Mouse (Mus musculus) heart, postnatal 14 days (tissue): ENCODE measurements around the gene Mib2. TPM values are rescaled to one million over a fixed set of nuclear protein-coding genes. Genes with fewer than 3 reads are reported as not detected.
"Not testable (repeated sequence)": the region's sequence is repeated elsewhere in the genome, so short reads cannot be mapped to it uniquely, and the experiment has no call there.

ENCODE experiments used
- DNase-seq, 2 experiments: peaks; one replicate each; pipeline ENCODE4 v3.0.0; 2021 to 2022
- intact Hi-C: fragments of 180-260 bp; cut with DNase I; formaldehyde crosslinking; loops from one replicate; pipeline ENCODE4 v1.15.1; 2025
- total RNA-seq, 2 experiments: library from RNA; stranded (reverse); gene quantifications; 2 replicates each; pipeline ENCODE4 v1.2.3; 2021

Mib2 gene
- total RNA-seq, 2 experiments from 2014 or later, result 22.4 to 24.9 TPM

GRCm38 (mm10) chr4:155675991-155676390 lies 7.0 kb upstream of the Mib2 start:
- intact Hi-C loops, result no loop called here
- peak in 1 of 2 experiments; percentile 24 for DNase-seq

- intact Hi-C loops, result no loop called here
- DNase-seq, result no peak
These were observed 3.1 kb upstream of the Mib2 start for GRCm38 (mm10) chr4:155672082-155672481.

- DNase-seq, intact Hi-C loops: not testable (repeated sequence)
These were observed 1.2 kb upstream of the Mib2 start for GRCm38 (mm10) chr4:155670236-155670635.

- DNase-seq, result no peak
- intact Hi-C loops, result loop anchor here (5.0 kb wide), 1 partner anchor 42 kb away; no protein-coding TSS in a partner anchor
These were observed 639 bp upstream of the Mib2 start for GRCm38 (mm10) chr4:155669598-155670075.

DNA sequence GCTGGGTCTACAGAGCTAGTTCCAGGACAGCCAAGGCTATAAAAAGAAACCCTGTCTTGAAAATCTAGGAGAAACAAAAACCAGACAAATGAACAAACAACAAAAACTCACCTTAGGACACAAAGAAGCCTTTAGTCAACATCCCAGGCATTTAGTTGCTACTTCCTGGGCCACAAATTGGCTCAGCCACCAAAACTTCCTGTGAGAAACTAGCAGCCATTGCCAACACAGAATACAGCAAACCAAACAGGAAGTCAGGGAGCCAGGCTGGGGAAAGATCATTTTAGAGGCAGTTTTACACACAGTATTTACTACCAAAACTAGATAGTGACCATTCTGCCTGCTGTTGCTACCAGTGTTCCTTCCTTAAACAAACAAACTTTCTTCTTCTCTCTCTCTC lies 2.1 kb downstream of the Mib2 start:
- intact Hi-C loops, result loop anchor here (5.0 kb wide), 1 partner anchor 40 kb away; no protein-coding TSS in a partner anchor
- no peak for DNase-seq

- DNase-seq, result no peak
- intact Hi-C loops, result no loop called here
These were observed 8.4 kb downstream of the Mib2 start for GRCm38 (mm10) chr4:155660641-155661040.

- no peak for DNase-seq
- intact Hi-C loops, result no loop called here
These were observed 10.0 kb downstream of the Mib2 start for GRCm38 (mm10) chr4:155658961-155659360.

GRCm38 (mm10) chr4:155656214-155656751 lies 12.7 kb downstream of the Mib2 start:
- no peak for DNase-seq
- intact Hi-C loops, result no loop called here

GRCm38 (mm10) chr4:155654456-155655298 lies 14.3 kb downstream of the Mib2 start:
- DNase-seq, result peak; percentile 63
- intact Hi-C loops, result no loop called here

- no peak for DNase-seq
- intact Hi-C loops, result no loop called here
These were observed 14.9 kb downstream of the Mib2 start for GRCm38 (mm10) chr4:155654183-155654455.

GRCm38 (mm10) chr4:155653451-155654182 lies 15.4 kb downstream of the Mib2 start:
- DNase-seq, result peak; percentile 34 to 50
- intact Hi-C loops, result no loop called here

- intact Hi-C loops, result no loop called here
- DNase-seq, result peak; percentile 72 to 73
These were observed 15.9 kb downstream of the Mib2 start, which contains the start of gene Mmp23 for GRCm38 (mm10) chr4:155653086-155653450. Gene Mmp23 (minus strand): TSS chr4:155653384.

- DNase-seq, result peak in 1 of 2 experiments; percentile 16
- intact Hi-C loops, result no loop called here
These were observed 16.5 kb downstream of the Mib2 start for GRCm38 (mm10) chr4:155652283-155653085.

GRCm38 (mm10) chr4:155651553-155652269 lies 17.3 kb downstream of the Mib2 start:
- DNase-seq, result peak; percentile 53 to 61
- intact Hi-C loops, result no loop called here

DNA sequence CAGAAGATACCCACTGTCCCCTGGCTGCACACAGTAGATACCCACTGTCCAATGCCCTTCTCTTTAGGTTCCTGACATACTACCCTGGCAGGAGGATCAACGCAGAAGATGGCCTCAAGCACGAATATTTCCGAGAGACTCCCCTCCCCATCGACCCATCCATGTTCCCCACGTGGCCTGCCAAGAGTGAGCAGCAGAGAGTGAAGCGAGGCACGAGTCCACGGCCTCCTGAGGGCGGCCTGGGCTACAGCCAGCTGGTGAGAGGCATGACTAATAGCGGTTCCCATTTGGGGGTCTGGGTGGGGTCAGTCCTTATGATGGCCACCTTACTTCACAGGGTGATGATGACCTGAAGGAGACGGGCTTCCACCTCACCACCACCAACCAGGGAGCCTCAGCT lies 19.6 kb downstream of the Mib2 start:
- no peak for DNase-seq
- intact Hi-C loops, result loop anchor here (2.0 kb wide), 1 partner anchor 13 kb away; no protein-coding TSS in a partner anchor

GRCm38 (mm10) chr4:155645721-155646120 lies 23.3 kb downstream of the Mib2 start:
- DNase-seq, result no peak
- intact Hi-C loops, result no loop called here

DNA sequence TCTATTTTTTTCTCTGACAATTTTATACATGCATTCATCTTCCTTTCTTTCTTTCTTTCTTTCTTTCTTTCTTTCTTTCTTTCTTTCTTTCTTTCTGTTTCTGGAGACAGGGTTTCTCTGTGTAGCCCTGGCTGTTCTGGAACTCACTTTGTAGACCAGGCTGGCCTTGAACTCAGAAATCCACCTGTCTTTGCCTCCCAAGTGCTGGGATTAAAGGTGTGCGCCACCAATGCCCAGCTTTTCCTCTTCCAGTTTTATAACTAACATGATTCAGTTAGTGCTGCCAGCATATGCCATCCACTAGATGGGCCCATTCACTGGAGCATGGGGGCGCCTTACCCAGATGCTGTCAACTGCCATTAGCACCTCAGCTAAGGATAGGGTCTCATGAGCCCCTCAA lies 23.7 kb downstream of the Mib2 start, which contains the start of gene Gm10563:
Gene Gm10563 (minus strand): TSS at position 101 of the 400 bp plus-strand sequence.
- intact Hi-C loops, DNase-seq: not testable (repeated sequence)

GRCm38 (mm10) chr4:155643531-155643930 lies 25.5 kb downstream of the Mib2 start:
- intact Hi-C loops, result no loop called here

DNA sequence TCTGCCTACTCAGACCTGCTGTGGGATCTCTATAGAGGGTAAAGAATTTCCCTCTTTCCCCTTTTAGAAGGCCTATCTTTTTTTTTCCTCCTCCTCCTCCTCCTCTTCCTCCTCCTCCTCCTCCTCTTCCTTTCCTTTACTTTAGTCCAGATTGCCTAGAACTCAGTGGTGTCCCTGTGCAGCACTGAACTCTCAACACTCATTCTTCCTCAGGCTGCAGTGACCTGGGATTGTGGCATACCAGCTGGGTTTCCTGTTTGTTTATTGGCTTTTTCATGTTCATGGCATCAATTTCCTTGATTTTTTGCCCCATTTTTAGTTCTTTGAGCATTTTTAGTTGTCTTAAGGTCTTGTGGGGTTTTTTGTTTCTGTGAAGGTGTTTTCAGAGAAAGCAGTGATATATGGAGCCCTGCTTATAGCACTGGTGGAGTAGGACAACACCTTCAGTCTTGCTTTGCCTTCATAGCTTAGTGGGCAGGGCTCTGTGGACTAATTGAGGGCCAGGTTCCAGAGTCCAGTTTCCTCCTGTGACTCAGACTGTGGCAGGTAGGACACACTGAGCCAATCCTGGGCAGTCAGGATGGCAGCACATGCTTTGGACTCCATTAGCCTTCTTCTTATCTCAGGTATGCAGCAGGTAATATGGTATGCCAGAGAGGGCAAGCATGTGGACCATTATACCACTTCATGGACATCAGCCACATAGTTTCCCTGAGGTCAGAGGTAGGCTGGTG lies 33.1 kb downstream of the Mib2 start:
- intact Hi-C loops, result no loop called here
- DNase-seq, result no peak

More at GRCm38 (mm10) chr4:155643531-155643930, 25.5 kb downstream of the Mib2 start:
- no peak for DNase-seq
